Mouse (Mus musculus): ENCODE measurements at regions not wholly inside any gene's neighbourhood (a gene's known extent, or its start where the extent isn't known, plus 50 kb on each side); places are given as distances from the start of the nearest gene placed in this dataset.

DNA sequence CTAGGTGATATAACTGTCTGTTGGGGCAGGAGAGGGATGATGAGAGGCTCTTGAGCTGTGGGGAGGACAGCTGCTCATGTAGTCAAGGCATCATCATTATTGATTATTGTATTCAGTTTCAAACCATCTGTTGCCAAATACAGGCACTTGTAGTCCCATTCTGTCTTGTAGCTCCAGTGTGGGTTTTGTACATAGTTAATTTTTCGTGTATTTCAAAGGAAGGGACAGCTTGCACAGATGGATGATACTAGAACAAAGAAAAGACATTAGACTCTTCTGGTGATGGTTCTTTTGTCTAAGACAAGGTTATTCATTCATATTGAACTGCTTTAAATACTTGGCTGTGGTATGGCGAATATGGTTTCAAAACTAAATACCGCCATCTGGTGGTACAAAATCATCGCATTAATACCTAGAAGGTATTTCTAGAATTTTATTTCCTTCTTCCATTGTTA, 70.8 kb upstream of the Slco6d1 start:
- peak; percentile 70 for TF ChIP-seq CTCF (IDR thresholded peaks at IDR 0.05)
- DNase-seq (ENCODE audit: extremely low spot score in 1 of 2, low spot score in 2 of 2) = no peak
- Histone ChIP-seq H3K4me3 (no peak overlapping the region), H3K27ac (no peak overlapping the region)
- intact Hi-C loops (cut with DNase I) = loop anchor here (2.0 to 5.0 kb wide), 5 partner anchors 158 to 541 kb away; no protein-coding TSS in a partner anchor

DNA sequence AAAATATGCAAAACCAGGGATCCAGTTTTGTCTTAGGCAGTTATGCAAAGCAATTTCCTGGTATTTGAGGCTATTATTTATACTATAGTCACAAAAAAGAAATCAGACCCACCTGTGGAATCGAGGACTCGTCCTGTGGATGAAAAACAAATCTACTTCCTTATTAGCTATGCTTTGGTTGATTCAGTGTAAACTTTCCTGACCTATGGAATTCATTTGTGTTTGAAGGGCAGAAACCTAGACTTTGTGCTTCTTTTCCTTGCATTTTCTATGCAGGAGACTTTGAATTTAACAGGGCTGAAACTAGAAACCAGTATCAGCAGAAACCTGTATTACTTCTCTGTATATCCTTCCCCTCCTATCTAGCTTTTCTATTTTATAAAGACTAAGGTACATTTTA, 70.2 kb upstream of the Slco6d1 start:
- no peak overlapping the region for H3K4me3 ChIP-seq
- no peak for TF ChIP-seq CTCF (IDR thresholded peaks at IDR 0.05)

DNA sequence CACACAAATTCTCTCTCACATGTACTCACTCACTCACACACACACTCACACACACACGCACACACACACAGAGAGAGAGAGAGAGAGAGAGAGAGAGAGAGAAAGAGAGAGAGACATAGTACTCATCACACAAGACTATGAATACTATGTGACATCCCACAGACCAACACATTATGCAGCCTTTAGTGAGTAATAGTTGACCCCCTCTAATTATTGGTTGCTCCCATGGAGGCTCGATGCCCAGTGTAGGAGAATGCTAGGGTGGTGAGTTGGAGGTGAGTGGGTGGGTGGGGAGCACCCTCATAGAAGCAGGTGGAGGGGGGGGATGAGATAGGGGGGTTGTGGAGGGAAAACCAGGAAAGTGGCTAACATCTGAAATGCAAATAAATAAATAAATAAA, 69.4 kb upstream of the Slco6d1 start:
- no peak overlapping the region for H3K27ac ChIP-seq
- intact Hi-C loops (cut with DNase I) = loop anchor here (2.0 to 5.0 kb wide), 5 partner anchors 159 to 543 kb away; no protein-coding TSS in a partner anchor
- DNase-seq (ENCODE audit: extremely low spot score in 1 of 2, low spot score in 2 of 2) = no peak
- no peak for TF ChIP-seq CTCF (IDR thresholded peaks at IDR 0.05)
- H3K4me3 ChIP-seq = no peak overlapping the region

More for the DNA sequence above, 70.2 kb upstream of the Slco6d1 start:
- intact Hi-C loops (cut with DNase I) = loop anchor here (2.0 to 5.0 kb wide), 5 partner anchors 158 to 542 kb away; no protein-coding TSS in a partner anchor
- DNase-seq (ENCODE audit: extremely low spot score in 1 of 2, low spot score in 2 of 2) = no peak
- no peak overlapping the region for H3K27ac ChIP-seq

Data from left cerebral cortex, adult 2 months (tissue).